Mouse (Mus musculus): ENCODE data around the gene Abca2.
A peak's percentile ranks its signal among the peaks of the same experiment; 100 is the strongest.

The Abca2 gene

DNA sequence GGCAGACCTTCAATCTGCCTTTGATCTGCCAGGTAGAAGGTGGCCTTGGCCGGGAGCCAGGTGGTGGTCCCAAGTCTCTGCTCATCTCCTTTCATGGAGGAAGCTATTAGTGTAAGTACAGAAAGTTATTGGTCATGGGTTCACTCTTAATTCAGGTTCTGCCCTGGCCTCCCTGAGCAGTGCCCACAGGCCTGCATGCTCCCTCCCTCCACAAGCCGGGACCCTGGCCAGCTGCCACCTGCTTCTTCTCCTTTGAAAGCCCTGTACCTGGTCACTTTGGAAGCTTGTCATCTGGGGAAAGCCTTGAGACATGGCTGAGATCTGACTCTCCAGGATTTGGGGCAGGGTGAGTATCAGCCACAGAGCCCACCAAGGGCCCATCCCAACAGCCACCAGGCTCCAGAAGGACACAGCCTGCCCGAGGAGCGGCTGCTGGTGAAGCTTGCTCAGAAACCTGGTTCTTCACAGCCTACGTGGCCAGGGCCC, 65.0 kb downstream of the Abca2 start, which contains the start of gene Lcn12:
Gene Lcn12 (minus strand): TSS at position 436 of the 486 bp plus-strand sequence.
- DNase-seq (ENCODE audit: low read depth, low spot score) = no peak

- peak; percentile 61 for DNase-seq (ENCODE audit: low read depth, low spot score)
These were observed 68.0 kb downstream of the Abca2 start for GRCm38 (mm10) chr2:25496462-25496861.

All from ZHBTc4 (cell line).